Mouse (Mus musculus) kidney, adult 11 months (tissue): ENCODE data around the gene Tbce.
A peak's percentile ranks its signal among the peaks of the same experiment; 100 is the strongest.

Source experiments
- DNase-seq: peaks from one replicate; pipeline ENCODE4 v3.0.0; 2022

Tbce gene

GRCm38 (mm10) chr13:13965388-13965964, 74.0 kb downstream of the Tbce start:
- DNase-seq = no peak

- DNase-seq = no peak
These were observed 78.4 kb downstream of the Tbce start for GRCm38 (mm10) chr13:13961046-13961445.

- no peak for DNase-seq
These were observed 79.2 kb downstream of the Tbce start for GRCm38 (mm10) chr13:13960211-13960610.

DNA sequence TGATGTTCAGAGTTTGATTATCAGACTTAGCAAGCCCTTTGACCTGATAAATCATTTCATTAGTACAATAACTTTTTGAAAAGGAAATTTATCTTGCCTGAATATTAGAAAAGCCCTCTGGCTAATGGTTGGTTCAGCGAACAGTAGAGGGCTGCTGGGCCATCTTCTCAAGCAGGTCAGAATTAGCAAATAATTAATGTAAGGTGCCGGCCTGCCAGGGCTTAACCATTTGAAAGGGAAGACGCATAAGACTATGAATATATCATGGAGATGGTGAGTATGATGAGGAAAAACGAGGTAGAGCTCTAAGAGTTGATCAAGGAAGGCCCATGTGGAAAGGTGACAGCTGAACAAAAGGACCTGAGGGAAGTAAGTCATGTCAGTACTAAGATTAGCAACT, 82.8 kb downstream of the Tbce start:
- DNase-seq = peak; percentile 12

- DNase-seq = no peak
These were observed 84.5 kb downstream of the Tbce start for GRCm38 (mm10) chr13:13954931-13955330.

DNA sequence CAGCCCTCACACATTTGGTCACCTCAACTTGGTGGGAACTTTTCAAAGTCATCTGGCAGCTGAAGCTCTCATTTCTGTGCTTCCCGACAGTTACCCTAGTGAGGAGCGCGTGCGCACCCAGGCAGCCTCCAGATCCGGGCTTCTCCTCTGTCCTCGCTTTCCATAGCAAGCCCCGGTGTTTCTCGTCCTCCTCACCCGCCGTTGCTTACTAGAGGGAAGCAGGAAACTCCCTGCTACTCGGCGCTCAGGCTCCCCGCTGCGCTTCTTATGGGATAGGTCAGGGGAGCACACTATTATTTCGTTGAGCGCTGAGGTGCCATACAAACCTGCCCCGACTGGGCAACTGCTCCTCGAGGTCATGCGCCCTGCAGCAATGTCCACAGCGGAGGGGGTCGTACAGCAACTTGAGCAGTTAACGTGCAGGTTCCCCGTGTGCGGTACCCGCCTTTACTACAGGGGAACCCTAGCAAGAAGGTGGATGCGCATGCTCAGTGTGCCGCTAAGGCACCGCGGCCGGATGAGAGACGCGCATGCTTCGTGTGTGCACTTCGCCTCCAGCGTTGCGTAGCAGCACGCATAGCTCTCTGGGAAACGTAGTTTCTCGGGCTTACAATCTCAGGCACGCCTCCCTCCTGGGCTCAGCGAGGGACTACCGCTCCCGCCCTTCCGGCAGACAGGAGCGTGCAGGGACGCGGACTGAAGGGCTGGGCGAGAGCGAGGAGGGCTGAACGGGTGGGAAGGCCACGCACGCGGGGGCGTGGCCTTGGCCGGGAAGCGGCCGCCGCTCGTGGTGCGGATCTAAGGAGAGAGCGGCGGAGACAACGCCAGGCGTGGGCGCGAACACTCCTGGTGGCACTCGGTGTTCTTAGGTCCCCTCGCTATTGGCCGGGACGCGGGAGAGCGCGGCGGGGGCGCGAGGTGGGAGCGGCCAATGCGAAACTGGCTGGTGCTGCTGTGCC, 85.3 kb downstream of the Tbce start, which contains the start of gene B3galnt2:
B3galnt2 (plus strand) TSS at position 596 of the 959 bp plus-strand sequence.
- peak; percentile 99 for DNase-seq
